In the genomic region with DNA sequence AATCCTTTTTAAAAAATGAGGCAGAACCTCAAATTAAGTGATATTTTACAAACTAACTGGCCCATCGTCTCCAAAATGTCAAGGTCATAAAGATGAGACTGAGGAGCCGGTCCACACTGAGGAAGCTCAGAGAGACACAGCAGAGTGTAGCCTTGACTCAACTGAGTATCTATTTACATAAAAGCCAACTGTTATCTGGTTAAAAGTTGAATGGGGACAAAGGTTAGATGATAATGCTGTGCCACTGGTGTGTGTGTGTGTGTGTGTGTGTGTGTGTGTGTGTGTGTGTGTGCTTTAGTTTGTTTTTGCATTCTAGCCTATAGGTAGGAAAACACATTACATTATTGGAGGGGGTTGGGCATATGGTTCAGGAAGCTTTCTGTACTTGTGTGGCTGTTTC, we compare ENCODE assay signal across 18 mouse cellular contexts. TPM values are rescaled to one million over a fixed set of nuclear protein-coding genes. Genes with fewer than 3 reads are reported as not detected.
A peak's percentile ranks its signal among the peaks of the same experiment; 100 is the strongest.
DNase-seq lines count a peak whose midpoint lies in the region; ATAC-seq lines count a peak whose summit lies in the region.
"Had no signal": no experiment of that assay in that cellular context is flagged by ENCODE, and none has a peak within 500 bp of the region (broad histone marks: within the 10 kb centered on the region; RNA-seq: fewer than 3 reads in every experiment).

No protein-coding gene starts in this region.

- H3K27me3 ChIP-seq in intestine, embryonic 15.5 days (replicated peaks), result no peaks in the 10 kb centered on the region
- no peaks in the 10 kb centered on the region for H3K27me3 ChIP-seq in intestine, embryonic 16.5 days (replicated peaks; ENCODE audit: control insufficient read depth, insufficient read depth, low read length)
- H3K27me3 ChIP-seq in liver, embryonic 15.5 days, result peaks cover 5% of the 10 kb centered on the region; the same call in 1 of the 2 replicates
- H3K27me3 ChIP-seq: embryonic facial prominence, embryonic 15.5 days; hindbrain, embryonic 15.5 days had no signal

- no peak overlapping the region for H3K4me2 ChIP-seq in intestine, embryonic 15.5 days (replicated peaks)
- no peak overlapping the region for H3K4me2 ChIP-seq in intestine, embryonic 16.5 days (ENCODE audit: low read depth, low read length)
- no peak overlapping the region for H3K4me2 ChIP-seq in liver, embryonic 15.5 days
- H3K4me2 ChIP-seq: embryonic facial prominence, embryonic 15.5 days; heart, embryonic 12.5 days; hindbrain, embryonic 15.5 days had no signal

- H3K36me3 ChIP-seq in intestine, embryonic 15.5 days, result no peaks in the 10 kb centered on the region
- no peaks in the 10 kb centered on the region for H3K36me3 ChIP-seq in intestine, embryonic 16.5 days (ENCODE audit: control insufficient read depth, insufficient read depth, low read length)
- H3K36me3 ChIP-seq in liver, embryonic 15.5 days (replicated peaks), result no peaks in the 10 kb centered on the region
- H3K36me3 ChIP-seq: embryonic facial prominence, embryonic 15.5 days; heart, embryonic 12.5 days; hindbrain, embryonic 10.5 days; hindbrain, embryonic 15.5 days had no signal

- no peak overlapping the region for H3K4me3 ChIP-seq in intestine, embryonic 15.5 days (replicated peaks)
- no peak overlapping the region for H3K4me3 ChIP-seq in intestine, embryonic 16.5 days (ENCODE audit: low read length)
- H3K4me3 ChIP-seq in liver, embryonic 15.5 days (replicated peaks), result no peak overlapping the region
- H3K4me3 ChIP-seq: embryonic facial prominence, embryonic 15.5 days; erythroblast, embryonic 14.5 days; heart, embryonic 12.5 days; hindbrain, embryonic 10.5 days; hindbrain, embryonic 15.5 days had no signal

- no peak overlapping the region for H3K9ac ChIP-seq in intestine, embryonic 15.5 days
- no peak overlapping the region for H3K9ac ChIP-seq in intestine, embryonic 16.5 days (ENCODE audit: low read depth, low read length)
- H3K9ac ChIP-seq in liver, embryonic 15.5 days, result no peak overlapping the region
- H3K9ac ChIP-seq: embryonic facial prominence, embryonic 15.5 days; heart, embryonic 12.5 days; hindbrain, embryonic 15.5 days had no signal

- no peaks in the 10 kb centered on the region for H3K9me3 ChIP-seq in intestine, embryonic 15.5 days
- no peaks in the 10 kb centered on the region for H3K9me3 ChIP-seq in intestine, embryonic 16.5 days (ENCODE audit: control insufficient read depth, low read length)
- H3K9me3 ChIP-seq in liver, embryonic 15.5 days (replicated peaks), result no peaks in the 10 kb centered on the region
- H3K9me3 ChIP-seq: embryonic facial prominence, embryonic 15.5 days; hindbrain, embryonic 15.5 days had no signal

- DNase-seq in yolk sac, embryonic 10.5 days (ENCODE audit: low spot score), result peak; percentile 58
- DNase-seq: adrenal gland, adult 2 months; adrenal gland, postnatal 25 days; cerebellum, adult 8-10 months; cerebellum, postnatal 14 days; embryo, embryonic 11 days; gastrocnemius, postnatal 14 days had no signal

- ATAC-seq in intestine, embryonic 15.5 days, result peak; percentile 55; the same call in 1 of the 2 replicates
- ATAC-seq in intestine, embryonic 16.5 days, result peak; percentile 70
- ATAC-seq in liver, embryonic 15.5 days (ENCODE audit: insufficient read depth), result peak; percentile 51; the same call in 1 of the 2 replicates
- ATAC-seq in inflammation-experienced regulatory T-cells, adult 6 months, result no peak
- no peak for ATAC-seq in erythroid progenitor cell, adult 5-6 weeks (replicated peaks; ENCODE audit: low FRiP score, poor library complexity, severe bottlenecking)
- ATAC-seq: forebrain, embryonic 16.5 days had no signal

- peaks cover 8% of the 10 kb centered on the region for H3K4me1 ChIP-seq in intestine, embryonic 15.5 days (replicated peaks)
- peaks cover 10% of the 10 kb centered on the region; the same call in 1 of the 2 replicates for H3K4me1 ChIP-seq in intestine, embryonic 16.5 days (ENCODE audit: control insufficient read depth, insufficient read depth, low read length)
- peaks cover 9% of the 10 kb centered on the region; the same call in 1 of the 2 replicates for H3K4me1 ChIP-seq in liver, embryonic 15.5 days (replicated peaks)
- H3K4me1 ChIP-seq: heart, embryonic 12.5 days had no signal

- 65% methylated on average over 2 of the region's 2 CpGs for WGBS in intestine, embryonic 15.5 days
- WGBS in intestine, embryonic 16.5 days, result 58% methylated on average over 2 of the region's 2 CpGs
- WGBS in liver, embryonic 15.5 days (ENCODE audit: insufficient replicate concordance), result 60% methylated on average over 2 of the region's 2 CpGs

- H3K27ac ChIP-seq in intestine, embryonic 15.5 days, result no peak overlapping the region
- no peak overlapping the region for H3K27ac ChIP-seq in intestine, embryonic 16.5 days (ENCODE audit: low read length)
- H3K27ac ChIP-seq in liver, embryonic 15.5 days (replicated peaks), result no peak overlapping the region
- H3K27ac ChIP-seq: embryonic facial prominence, embryonic 15.5 days; hindbrain, embryonic 10.5 days; hindbrain, embryonic 15.5 days had no signal

RNA-seq across cellular contexts. Expression of a gene that starts 54.2 kb away (rescaled TPM):
- polyA plus RNA-seq in intestine, embryonic 15.5 days (2015; fragmentation: Nextera tagmentation; extraction: Ambion mirVana), result 515 and 607 TPM in 2 replicates
- 466 and 492 TPM in 2 replicates for polyA plus RNA-seq in intestine, embryonic 16.5 days (2015; fragmentation: Nextera tagmentation; extraction: Ambion mirVana)
- polyA plus RNA-seq in liver, embryonic 15.5 days (2015; fragmentation: Nextera tagmentation; extraction: Ambion mirVana), result 283 and 287 TPM in 2 replicates
- polyA plus RNA-seq in inflammation-experienced regulatory T-cells, adult 6 months (2017; shearing (Covaris generic)), result 100 to 1,000 TPM; 316 to 665 (median 602) TPM
- 223 and 278 TPM in 2 replicates for total RNA-seq in erythroid progenitor cell, adult 5-6 weeks (2015; ENCODE audit: low replicate concordance)
- total RNA-seq in erythroid progenitor cell, adult 5-6 weeks (2017; ENCODE audit: low replicate concordance), result 504 and 624 TPM in 2 replicates

Comparison
In these comparisons a context has a peak if more than half of its experiments do, and no peak if none do; other contexts are left out.
1. ATAC-seq: peak in intestine, embryonic 15.5 days (single experiment), intestine, embryonic 16.5 days (single experiment) and liver, embryonic 15.5 days (single experiment); none in inflammation-experienced regulatory T-cells, adult 6 months (single experiment) and erythroid progenitor cell, adult 5-6 weeks (single experiment).